Mouse (Mus musculus): ENCODE data around the gene Astl.

DNA sequence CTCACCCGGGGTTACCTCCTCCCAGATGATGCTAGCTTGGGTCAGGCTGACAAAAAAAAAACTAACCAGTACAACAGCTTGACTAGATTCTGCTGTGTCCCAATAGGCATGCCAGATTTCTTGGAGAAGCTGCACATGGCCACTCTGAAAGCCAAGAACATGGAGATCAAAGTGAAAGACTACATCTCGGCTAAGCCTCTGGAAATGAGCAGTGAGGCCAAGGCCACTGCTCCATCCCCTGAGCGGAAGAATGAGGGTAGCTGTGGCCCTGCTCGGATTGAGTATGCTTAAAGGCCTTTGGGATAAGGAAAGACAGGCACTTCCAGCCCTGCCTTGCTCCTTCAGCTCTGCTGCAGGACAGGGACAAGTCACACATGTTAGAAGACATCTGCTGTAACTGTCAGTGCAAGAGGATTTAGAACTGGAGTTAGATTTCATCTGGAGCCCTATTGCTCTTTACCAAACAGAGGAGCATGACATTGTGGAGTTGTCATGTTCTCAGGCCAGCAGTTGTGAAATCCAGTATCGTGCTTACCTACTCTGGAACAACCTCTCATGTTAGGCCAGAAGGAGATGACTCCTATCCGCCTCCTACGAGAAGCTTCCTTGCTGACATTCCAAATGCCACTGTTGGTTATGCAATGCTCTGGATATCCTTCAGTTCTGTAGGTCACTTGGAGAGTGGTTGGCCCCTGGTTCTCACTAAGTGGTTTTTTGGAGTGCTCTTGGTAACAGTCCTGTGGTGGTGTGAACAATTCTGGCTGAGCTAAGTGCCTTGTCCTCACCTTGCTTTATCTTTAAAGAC, 41.2 kb upstream of the Astl start:
- TF ChIP-seq POLR2A (IDR thresholded peaks at IDR 0.05; ENCODE audit: borderline replicate concordance, control insufficient read depth, low read depth, low read length), result no peak
- no peak for TF ChIP-seq CTCF (IDR thresholded peaks at IDR 0.05; ENCODE audit: control insufficient read depth, insufficient read depth, low read length)

Data from bone marrow, adult 2 months (tissue).